Mouse (Mus musculus) forebrain, embryonic 14.5 days (tissue): Measurements from ENCODE around the gene Bpifb5. TPM values are rescaled to one million over a fixed set of nuclear protein-coding genes. Genes with fewer than 3 reads are reported as not detected.
"Not testable (repeated sequence)": the region's sequence is repeated elsewhere in the genome, so short reads cannot be mapped to it uniquely, and the experiment has no call there.

Experiments used
- ATAC-seq: fragments of 200-750 bp; cut with Nextera tagmentation; 2 replicates; pipeline ENCODE4 v1.8.0; 2017; ENCODE audit warnings: mild to moderate bottlenecking, moderate library complexity
- DNase-seq: peaks from one replicate; pipeline ENCODE4 v3.0.0-alpha.2; 2015; ENCODE audit warnings: low spot score
- H3K27ac ChIP-seq: fragments of 300-500 bp; sonication (generic); 2 replicates; pipeline ENCODE4 v1.5.1; 2014; ENCODE audit warnings: low read depth, mild to moderate bottlenecking, control low read depth, low read length, moderate library complexity
- H3K27me3 ChIP-seq: fragments of 300-500 bp; sonication (generic); replicated peaks from 2 replicates; pipeline ENCODE4 v1.6.1; 2014; ENCODE audit warnings: low read length, control low read depth, mixed read lengths; ENCODE audit not compliant: control insufficient read depth, insufficient read depth
- H3K36me3 ChIP-seq: fragments of 300-500 bp; sonication (generic); 2 replicates; pipeline ENCODE4 v1.6.1; 2014; ENCODE audit warnings: low read length, control low read depth; ENCODE audit not compliant: control insufficient read depth, insufficient read depth
- H3K4me1 ChIP-seq: fragments of 300-500 bp; sonication (generic); 2 replicates; pipeline ENCODE4 v1.6.1; 2014; ENCODE audit warnings: antibody characterized with exemption, low read length, control low read depth; ENCODE audit not compliant: control insufficient read depth, insufficient read depth
- H3K4me2 ChIP-seq: fragments of 300-500 bp; sonication (generic); 2 replicates; pipeline ENCODE4 v1.6.1; 2014; ENCODE audit warnings: mild to moderate bottlenecking, control low read depth, low read length
- H3K4me3 ChIP-seq: fragments of 300-500 bp; sonication (generic); 2 replicates; pipeline ENCODE4 v1.5.1; 2014; ENCODE audit warnings: low read depth, low read length, control low read depth
- H3K9ac ChIP-seq: fragments of 300-500 bp; sonication (generic); 2 replicates; pipeline ENCODE4 v1.6.1; 2014; ENCODE audit warnings: mild to moderate bottlenecking, low read length, control low read depth, moderate library complexity
- H3K9me3 ChIP-seq: fragments of 300-500 bp; sonication (generic); replicated peaks from 2 replicates; pipeline ENCODE4 v1.6.1; 2016; ENCODE audit warnings: low read length, control low read depth, mixed read lengths; ENCODE audit not compliant: control insufficient read depth
- WGBS: fragments of 180-500 bp; shearing (Covaris S2); extraction: QIAGEN DNeasy Blood & Tissue Kit; methylation state at CpG from one replicate; pipeline ENCODE4 v1.1.7; 2014; 5-methylcytosine and 5-hydroxymethylcytosine counted together
- polyA plus RNA-seq: library from polyadenylated mRNA; unstranded; fragments of >200 nt; fragmentation: Nextera tagmentation; extraction: Ambion mirVana; gene quantifications from 2 replicates; pipeline ENCODE4 v1.2.1, GENCODE M21; 2014

Gene Bpifb5
- polyA plus RNA-seq, 1 experiment from 2014 or later = 0.51 TPM

DNA sequence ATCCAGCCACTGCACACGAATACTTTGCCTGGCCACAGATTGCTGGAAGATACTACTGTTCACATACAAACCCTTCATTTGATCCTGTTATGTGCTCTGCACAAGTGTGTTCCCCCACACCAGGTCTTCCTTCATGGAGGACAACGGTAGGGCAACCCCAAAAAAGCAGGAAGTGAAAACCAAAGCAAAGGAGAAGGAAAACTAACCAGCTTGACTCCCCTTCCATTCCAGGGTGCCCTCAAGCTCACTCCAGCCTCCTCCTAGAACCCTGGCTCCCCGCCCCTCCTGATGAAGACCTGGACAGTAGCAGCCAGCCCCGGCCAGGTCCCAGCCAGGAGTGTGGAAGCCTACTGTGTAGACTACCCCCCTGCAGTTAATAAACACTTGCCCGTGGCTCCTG lies 3.6 kb upstream of the Bpifb5 start:
- H3K27ac ChIP-seq = no peak overlapping the region
- H3K9ac ChIP-seq = no peak overlapping the region
- no peak for ATAC-seq
- H3K36me3 ChIP-seq = no peaks in the 10 kb centered on the region
- H3K9me3 ChIP-seq = no peaks in the 10 kb centered on the region
- 82% methylated on average over 5 of the region's 5 CpGs for WGBS
- H3K27me3 ChIP-seq = no peaks in the 10 kb centered on the region
- no peak overlapping the region for H3K4me3 ChIP-seq
- peaks cover 9% of the 10 kb centered on the region for H3K4me1 ChIP-seq
- H3K4me2 ChIP-seq = no peak overlapping the region
- no peak for DNase-seq

DNA sequence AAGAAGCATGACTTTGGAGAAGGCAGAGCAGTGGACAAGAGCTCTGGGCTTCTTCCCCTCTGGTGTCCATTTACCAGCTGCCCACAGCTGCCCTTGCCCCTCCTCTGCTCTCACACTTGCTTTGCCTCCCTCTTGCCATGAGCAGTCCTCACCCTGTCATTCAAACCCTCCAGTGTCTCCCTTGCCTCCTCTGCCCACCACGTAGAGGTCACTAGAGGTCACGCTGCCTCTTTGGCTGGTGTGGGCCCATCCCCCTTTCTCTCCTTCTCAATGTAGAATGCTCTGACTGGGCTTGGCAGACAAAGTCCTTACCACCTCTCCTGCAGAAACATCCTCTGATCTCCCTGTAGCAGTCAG lies 353 bp downstream of the Bpifb5 start:
- no peak overlapping the region for H3K4me3 ChIP-seq
- peaks cover 9% of the 10 kb centered on the region for H3K4me1 ChIP-seq
- H3K9ac ChIP-seq = no peak overlapping the region
- no peaks in the 10 kb centered on the region for H3K36me3 ChIP-seq
- DNase-seq (no peak), ATAC-seq (0 out of 2 replicates have a peak, but pooled peaks have one; percentile 10)
- H3K9me3 ChIP-seq = no peaks in the 10 kb centered on the region
- WGBS = 23% methylated on average over 2 of the region's 2 CpGs
- no peak overlapping the region for H3K27ac ChIP-seq
- H3K27me3 ChIP-seq = no peaks in the 10 kb centered on the region
- H3K4me2 ChIP-seq = peak overlapping the region; percentile 24; the same call in 1 of the 2 replicates

DNA sequence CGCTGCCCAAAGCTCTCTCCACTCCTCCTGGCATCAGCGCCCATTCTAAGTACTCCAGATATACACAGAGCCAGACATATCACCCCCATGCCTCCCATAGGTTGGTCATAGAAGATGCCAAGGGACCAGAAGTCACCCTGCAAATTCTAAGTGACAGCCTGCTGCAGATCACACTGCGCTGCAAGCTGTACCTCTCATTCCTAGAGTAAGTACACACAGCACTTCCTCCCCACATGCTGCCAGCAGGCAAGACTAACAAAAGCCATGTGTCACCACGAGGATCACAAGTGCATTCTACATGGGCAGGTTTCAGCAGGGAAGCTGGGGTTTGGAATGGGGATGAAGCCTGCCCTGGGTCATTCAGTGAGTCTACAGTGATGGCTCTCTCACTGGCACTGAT lies 3.4 kb downstream of the Bpifb5 start:
- ATAC-seq (no peak), DNase-seq (no peak)
- H3K27ac ChIP-seq = no peak overlapping the region
- H3K9ac ChIP-seq = no peak overlapping the region
- H3K4me1 ChIP-seq = peaks cover 9% of the 10 kb centered on the region
- no peak overlapping the region for H3K4me2 ChIP-seq
- H3K27me3 ChIP-seq = no peaks in the 10 kb centered on the region
- H3K9me3 ChIP-seq = no peaks in the 10 kb centered on the region
- H3K4me3 ChIP-seq = no peak overlapping the region
- H3K36me3 ChIP-seq = no peaks in the 10 kb centered on the region
- 84% methylated on average over 4 of the region's 4 CpGs for WGBS

DNA sequence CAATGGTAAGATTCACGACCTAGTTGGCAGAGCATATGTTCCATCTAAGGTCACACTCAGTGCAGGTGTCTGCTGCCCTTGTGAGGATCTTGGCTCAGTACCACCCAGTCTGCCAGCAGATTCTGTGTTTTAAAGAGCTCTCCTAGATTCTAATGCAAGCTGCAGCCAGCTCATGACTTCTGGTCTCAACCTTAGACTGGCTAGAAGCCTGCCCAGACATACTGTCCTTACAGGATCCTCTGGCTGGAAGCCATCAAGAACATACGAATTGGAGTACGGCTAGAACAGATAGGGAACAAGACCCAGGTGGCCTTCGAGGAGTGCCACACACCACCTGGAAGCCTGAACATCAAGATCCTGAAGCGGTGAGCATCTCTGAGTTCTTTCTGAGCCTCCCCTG lies 4.3 kb downstream of the Bpifb5 start:
- Histone ChIP-seq H3K27me3 (no peaks in the 10 kb centered on the region), H3K36me3 (no peaks in the 10 kb centered on the region), H3K9me3 (no peaks in the 10 kb centered on the region), H3K27ac (no peak overlapping the region), H3K9ac (no peak overlapping the region), H3K4me2 (no peak overlapping the region), H3K4me3 (no peak overlapping the region), H3K4me1 (peaks cover 7% of the 10 kb centered on the region)
- no peak for DNase-seq
- 91% methylated on average over 5 of the region's 5 CpGs for WGBS
- ATAC-seq = no peak

DNA sequence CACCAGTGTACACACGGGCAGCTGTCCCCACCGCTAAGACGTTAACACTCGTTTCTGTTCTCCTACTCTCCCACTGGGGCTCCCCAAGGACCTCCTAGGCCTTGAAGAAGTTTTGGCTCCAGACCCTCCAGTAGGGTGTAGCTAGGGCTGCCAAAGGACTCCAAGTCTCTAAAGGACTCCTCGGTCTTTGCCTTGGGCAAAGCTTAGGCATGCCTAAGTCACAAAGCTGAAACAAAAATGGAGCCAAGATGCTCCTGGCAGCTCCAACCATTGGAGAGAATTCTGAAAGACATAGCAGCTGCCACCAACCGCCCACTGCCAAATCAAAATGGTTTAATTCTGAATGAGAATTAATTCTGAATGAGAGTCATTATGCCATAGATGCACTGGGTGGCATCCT lies 9.9 kb downstream of the Bpifb5 start:
- Histone ChIP-seq H3K36me3 (no peaks in the 10 kb centered on the region), H3K9me3 (no peaks in the 10 kb centered on the region), H3K4me1 (no peaks in the 10 kb centered on the region), H3K4me2 (no peak overlapping the region), H3K27ac (no peak overlapping the region), H3K4me3 (no peak overlapping the region), H3K27me3 (no peaks in the 10 kb centered on the region), H3K9ac (no peak overlapping the region)
- peak; percentile 45 for DNase-seq
- no peak for ATAC-seq
- 79% methylated on average over 6 of the region's 6 CpGs for WGBS

DNA sequence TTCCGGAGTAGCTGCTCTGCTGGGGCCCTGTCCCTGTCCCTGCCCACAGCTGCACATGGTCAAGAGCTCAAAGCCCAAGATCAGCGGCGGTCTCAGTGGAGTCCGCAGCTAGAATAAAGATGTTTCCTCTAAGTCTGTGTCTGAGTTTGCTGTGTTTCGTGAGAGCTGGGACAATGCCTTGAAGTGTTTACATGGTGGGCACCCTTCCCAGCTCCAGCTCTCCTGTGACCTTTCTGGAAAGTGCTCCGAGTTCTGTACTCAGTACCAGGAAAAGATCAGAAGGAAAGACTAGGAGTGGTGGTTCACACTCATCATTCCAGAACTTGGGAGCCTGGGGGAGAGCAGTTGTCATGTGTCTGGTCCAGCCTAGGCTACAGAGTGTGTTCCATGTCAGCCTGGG lies 17.2 kb downstream of the Bpifb5 start:
- WGBS = 94% methylated on average over 6 of the region's 6 CpGs
- Histone ChIP-seq H3K4me1 (no peaks in the 10 kb centered on the region), H3K36me3 (no peaks in the 10 kb centered on the region), H3K27ac (no peak overlapping the region), H3K27me3 (no peaks in the 10 kb centered on the region), H3K4me2 (no peak overlapping the region), H3K4me3 (no peak overlapping the region), H3K9ac (no peak overlapping the region), H3K9me3 (no peaks in the 10 kb centered on the region)
- no peak for ATAC-seq
- DNase-seq = no peak

DNA sequence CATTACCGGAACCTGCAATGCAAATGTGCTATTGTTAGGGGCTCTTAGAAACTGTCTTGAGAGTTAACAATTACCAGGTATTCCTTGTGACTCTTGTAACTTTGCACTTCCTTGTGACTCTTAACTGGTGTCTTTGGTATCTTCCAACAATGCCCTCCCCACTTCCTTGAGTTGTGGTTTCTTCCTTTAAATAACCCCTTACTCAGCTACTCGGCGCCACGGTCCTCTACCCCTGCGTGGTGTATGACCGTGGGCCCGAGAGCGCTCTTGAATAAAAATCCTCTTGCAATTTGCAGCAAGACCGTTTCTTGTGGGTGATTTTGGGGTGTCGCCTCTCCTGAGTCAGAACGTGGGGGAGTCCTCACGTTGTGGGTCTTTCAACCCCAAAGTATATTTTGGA lies 19.2 kb downstream of the Bpifb5 start:
- H3K4me1 ChIP-seq, H3K4me3 ChIP-seq, ATAC-seq, H3K9me3 ChIP-seq, H3K36me3 ChIP-seq, H3K27ac ChIP-seq, H3K9ac ChIP-seq, H3K27me3 ChIP-seq, H3K4me2 ChIP-seq, DNase-seq: not testable (repeated sequence)
- WGBS = 96% methylated on average over 11 of the region's 12 CpGs

DNA sequence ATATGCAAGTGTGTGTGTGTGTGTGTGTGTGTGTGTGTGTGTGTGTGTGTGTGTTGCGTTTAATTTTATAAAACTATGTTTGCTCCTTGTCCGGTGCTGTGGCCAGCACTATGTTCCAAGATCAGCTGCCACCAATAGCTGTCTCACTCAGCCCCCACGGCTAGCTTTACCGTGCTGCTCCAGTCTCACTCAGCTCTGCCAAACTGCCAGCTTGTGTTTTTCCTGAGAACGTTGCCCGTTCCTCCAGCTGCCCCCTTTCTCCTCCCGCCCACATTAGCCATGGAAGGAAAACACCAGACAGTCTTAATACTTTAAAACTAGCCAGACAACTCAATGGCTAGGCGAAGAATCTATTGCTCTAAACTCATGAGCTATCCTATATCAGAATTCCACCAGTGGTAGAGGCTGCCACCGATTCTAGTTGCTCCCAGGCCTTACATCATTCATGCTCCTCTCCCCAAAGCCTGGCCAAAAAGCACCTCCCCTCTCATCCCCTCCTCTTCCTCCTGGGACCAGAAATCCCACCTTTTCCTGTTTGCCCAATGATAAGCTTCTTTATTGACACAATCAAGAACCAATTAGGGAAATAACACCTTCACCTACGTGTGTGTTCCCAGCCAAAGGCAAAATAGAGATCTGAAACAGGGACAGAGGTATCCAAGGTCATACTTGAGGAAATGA lies 20.0 kb downstream of the Bpifb5 start:
- Histone ChIP-seq H3K9ac (no peak overlapping the region), H3K36me3 (no peaks in the 10 kb centered on the region), H3K4me1 (no peaks in the 10 kb centered on the region), H3K4me3 (no peak overlapping the region), H3K4me2 (no peak overlapping the region), H3K27ac (no peak overlapping the region), H3K27me3 (no peaks in the 10 kb centered on the region), H3K9me3 (no peaks in the 10 kb centered on the region)
- no peak for ATAC-seq
- WGBS = 84% methylated on average over 10 of the region's 10 CpGs
- DNase-seq = no peak

DNA sequence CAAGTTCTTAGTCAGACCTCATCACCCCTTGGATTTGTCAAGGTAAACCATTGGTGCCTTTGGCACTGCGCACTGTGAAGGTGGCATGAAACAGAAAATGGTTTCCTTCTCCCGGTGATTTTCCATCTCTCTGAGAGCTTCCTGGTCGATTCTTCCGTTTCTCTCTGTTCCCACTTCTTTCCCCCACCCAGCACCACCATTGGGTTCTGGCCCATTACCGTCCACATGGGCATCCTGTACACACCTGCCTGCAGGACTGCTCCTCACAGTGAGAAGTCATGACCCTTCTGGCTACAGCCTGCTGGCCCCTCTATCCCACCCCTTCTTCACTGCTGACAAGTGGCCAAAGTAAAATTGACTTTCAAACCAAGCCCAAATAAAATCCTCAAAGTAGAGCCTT lies 21.8 kb downstream of the Bpifb5 start:
- DNase-seq = no peak
- no peak for ATAC-seq
- no peaks in the 10 kb centered on the region for H3K36me3 ChIP-seq
- H3K27me3 ChIP-seq = no peaks in the 10 kb centered on the region
- H3K9ac ChIP-seq = no peak overlapping the region
- no peaks in the 10 kb centered on the region for H3K9me3 ChIP-seq
- H3K4me3 ChIP-seq = no peak overlapping the region
- H3K4me2 ChIP-seq = no peak overlapping the region
- H3K27ac ChIP-seq = no peak overlapping the region
- H3K4me1 ChIP-seq = no peaks in the 10 kb centered on the region
- WGBS = 94% methylated on average over 5 of the region's 5 CpGs
